Mouse (Mus musculus): ENCODE results near the gene Arhgap20. TPM values are rescaled to one million over a fixed set of nuclear protein-coding genes. Genes with fewer than 3 reads are reported as not detected.

Gene Arhgap20
- polyA plus RNA-seq, 1 experiment from 2014 or later, result 1.2 TPM

- TF ChIP-seq CTCF (IDR thresholded peaks at IDR 0.05; ENCODE audit: low read depth), result no peak
- DNase-seq (ENCODE audit: low spot score) (no peak), ATAC-seq (replicated peaks; ENCODE audit: low FRiP score, low read depth) (no peak)
- Histone ChIP-seq H3K36me3 (ENCODE audit: insufficient read depth, low read length) (no peaks in the 10 kb centered on the region), H3K9me3 (replicated peaks; ENCODE audit: low read length) (no peaks in the 10 kb centered on the region), H3K4me2 (ENCODE audit: low read length) (no peak overlapping the region), H3K27ac (no peak overlapping the region), H3K4me1 (replicated peaks; ENCODE audit: insufficient read depth, low read length) (no peaks in the 10 kb centered on the region), H3K4me3 (replicated peaks; ENCODE audit: low read depth, low read length) (no peak overlapping the region), H3K9ac (ENCODE audit: low read depth, low read length) (no peak overlapping the region), H3K27me3 (ENCODE audit: insufficient read depth, low read length) (no peaks in the 10 kb centered on the region)
- 64% methylated on average over 7 of the region's 7 CpGs for WGBS
These were observed 59.4 kb downstream of the Arhgap20 start for GRCm38 (mm10) chr9:51824516-51824915.

GRCm38 (mm10) chr9:51831596-51831995 is 66.5 kb downstream of the Arhgap20 start:
- H3K9ac ChIP-seq (ENCODE audit: low read depth, low read length), result no peak overlapping the region
- WGBS, result 86% methylated on average over 11 of the region's 11 CpGs
- no peaks in the 10 kb centered on the region for H3K27me3 ChIP-seq (ENCODE audit: insufficient read depth, low read length)
- no peaks in the 10 kb centered on the region for H3K9me3 ChIP-seq (replicated peaks; ENCODE audit: low read length)
- no peaks in the 10 kb centered on the region for H3K36me3 ChIP-seq (ENCODE audit: insufficient read depth, low read length)
- no peak for ATAC-seq (replicated peaks; ENCODE audit: low FRiP score, low read depth)
- no peak for TF ChIP-seq CTCF (IDR thresholded peaks at IDR 0.05; ENCODE audit: low read depth)
- 0 out of 2 replicates have a peak, but pooled peaks cover 3% of the 10 kb centered on the region for H3K4me1 ChIP-seq (replicated peaks; ENCODE audit: insufficient read depth, low read length)
- H3K27ac ChIP-seq, result no peak overlapping the region
- no peak overlapping the region for H3K4me3 ChIP-seq (replicated peaks; ENCODE audit: low read depth, low read length)
- H3K4me2 ChIP-seq (ENCODE audit: low read length), result no peak overlapping the region
- DNase-seq (ENCODE audit: low spot score), result no peak

- peak; percentile 37 for DNase-seq (ENCODE audit: low spot score)
- H3K27me3 ChIP-seq (ENCODE audit: insufficient read depth, low read length), result no peaks in the 10 kb centered on the region
- WGBS, result 45% methylated on average over 5 of the region's 5 CpGs
These were observed 67.2 kb downstream of the Arhgap20 start for GRCm38 (mm10) chr9:51832368-51832767.

GRCm38 (mm10) chr9:51837716-51838115 is 72.6 kb downstream of the Arhgap20 start:
- Histone ChIP-seq H3K36me3 (ENCODE audit: insufficient read depth, low read length) (no peaks in the 10 kb centered on the region), H3K9me3 (replicated peaks; ENCODE audit: low read length) (no peaks in the 10 kb centered on the region), H3K4me1 (replicated peaks; ENCODE audit: insufficient read depth, low read length) (0 out of 2 replicates have a peak, but pooled peaks cover 3% of the 10 kb centered on the region), H3K4me2 (ENCODE audit: low read length) (no peak overlapping the region), H3K27ac (no peak overlapping the region), H3K9ac (ENCODE audit: low read depth, low read length) (no peak overlapping the region), H3K4me3 (replicated peaks; ENCODE audit: low read depth, low read length) (no peak overlapping the region), H3K27me3 (ENCODE audit: insufficient read depth, low read length) (no peaks in the 10 kb centered on the region)
- TF ChIP-seq CTCF (IDR thresholded peaks at IDR 0.05; ENCODE audit: low read depth), result no peak
- DNase-seq (ENCODE audit: low spot score) (no peak), ATAC-seq (replicated peaks; ENCODE audit: low FRiP score, low read depth) (no peak)
- WGBS, result 70% methylated on average over 7 of the region's 7 CpGs

More at GRCm38 (mm10) chr9:51832368-51832767, 67.2 kb downstream of the Arhgap20 start:
- ATAC-seq (replicated peaks; ENCODE audit: low FRiP score, low read depth), result no peak
- Histone ChIP-seq H3K36me3 (ENCODE audit: insufficient read depth, low read length) (no peaks in the 10 kb centered on the region), H3K27ac (no peak overlapping the region), H3K9me3 (replicated peaks; ENCODE audit: low read length) (no peaks in the 10 kb centered on the region), H3K4me1 (replicated peaks; ENCODE audit: insufficient read depth, low read length) (0 out of 2 replicates have a peak, but pooled peaks cover 3% of the 10 kb centered on the region), H3K4me3 (replicated peaks; ENCODE audit: low read depth, low read length) (no peak overlapping the region), H3K4me2 (ENCODE audit: low read length) (no peak overlapping the region), H3K9ac (ENCODE audit: low read depth, low read length) (no peak overlapping the region)
- TF ChIP-seq CTCF (IDR thresholded peaks at IDR 0.05; ENCODE audit: low read depth), result no peak

GRCm38 (mm10) chr9:51843216-51843615 is 78.1 kb downstream of the Arhgap20 start:
- Histone ChIP-seq H3K4me1 (replicated peaks; ENCODE audit: insufficient read depth, low read length) (no peaks in the 10 kb centered on the region), H3K36me3 (ENCODE audit: insufficient read depth, low read length) (no peaks in the 10 kb centered on the region), H3K27me3 (ENCODE audit: insufficient read depth, low read length) (no peaks in the 10 kb centered on the region), H3K4me3 (replicated peaks; ENCODE audit: low read depth, low read length) (no peak overlapping the region), H3K9ac (ENCODE audit: low read depth, low read length) (no peak overlapping the region), H3K9me3 (replicated peaks; ENCODE audit: low read length) (no peaks in the 10 kb centered on the region), H3K27ac (no peak overlapping the region), H3K4me2 (ENCODE audit: low read length) (no peak overlapping the region)
- TF ChIP-seq CTCF (IDR thresholded peaks at IDR 0.05; ENCODE audit: low read depth), result no peak
- WGBS, result 58% methylated on average over 4 of the region's 4 CpGs
- no peak for ATAC-seq (replicated peaks; ENCODE audit: low FRiP score, low read depth)
- DNase-seq (ENCODE audit: low spot score), result no peak

- H3K9me3 ChIP-seq (replicated peaks; ENCODE audit: low read length), result no peaks in the 10 kb centered on the region
- DNase-seq (ENCODE audit: low spot score), result no peak
- 86% methylated on average over 10 of the region's 10 CpGs for WGBS
- no peak for ATAC-seq (replicated peaks; ENCODE audit: low FRiP score, low read depth)
- H3K4me3 ChIP-seq (replicated peaks; ENCODE audit: low read depth, low read length), result no peak overlapping the region
- no peaks in the 10 kb centered on the region for H3K36me3 ChIP-seq (ENCODE audit: insufficient read depth, low read length)
- H3K4me1 ChIP-seq (replicated peaks; ENCODE audit: insufficient read depth, low read length), result no peaks in the 10 kb centered on the region
- H3K9ac ChIP-seq (ENCODE audit: low read depth, low read length), result no peak overlapping the region
- no peak overlapping the region for H3K4me2 ChIP-seq (ENCODE audit: low read length)
- H3K27me3 ChIP-seq (ENCODE audit: insufficient read depth, low read length), result no peaks in the 10 kb centered on the region
- H3K27ac ChIP-seq, result no peak overlapping the region
- TF ChIP-seq CTCF (IDR thresholded peaks at IDR 0.05; ENCODE audit: low read depth), result no peak
These were observed 80.7 kb downstream of the Arhgap20 start for GRCm38 (mm10) chr9:51845796-51846195.

- DNase-seq (ENCODE audit: low spot score) (no peak), ATAC-seq (replicated peaks; ENCODE audit: low FRiP score, low read depth) (no peak)
- Histone ChIP-seq H3K4me3 (replicated peaks; ENCODE audit: low read depth, low read length) (no peak overlapping the region), H3K27ac (no peak overlapping the region), H3K36me3 (ENCODE audit: insufficient read depth, low read length) (no peaks in the 10 kb centered on the region), H3K27me3 (ENCODE audit: insufficient read depth, low read length) (no peaks in the 10 kb centered on the region), H3K4me1 (replicated peaks; ENCODE audit: insufficient read depth, low read length) (no peaks in the 10 kb centered on the region), H3K9me3 (replicated peaks; ENCODE audit: low read length) (no peaks in the 10 kb centered on the region), H3K4me2 (ENCODE audit: low read length) (no peak overlapping the region), H3K9ac (ENCODE audit: low read depth, low read length) (no peak overlapping the region)
- WGBS, result 88% methylated on average over 5 of the region's 5 CpGs
- no peak for TF ChIP-seq CTCF (IDR thresholded peaks at IDR 0.05; ENCODE audit: low read depth)
These were observed 88.6 kb downstream of the Arhgap20 start for GRCm38 (mm10) chr9:51853772-51854171.

Measured in kidney, postnatal 0 days (tissue).